Mouse (Mus musculus) small intestine, adult 2 months (tissue): ENCODE results near the gene Irx6. TPM values are rescaled to one million over a fixed set of nuclear protein-coding genes. Genes with fewer than 3 reads are reported as not detected.

Experiments used
- H3K27ac ChIP-seq: fragments of 200-500 bp; 2 replicates; pipeline ENCODE4 v1.5.1; 2012; ENCODE audit warnings: low read depth, low read length, control low read depth, inconsistent platforms; ENCODE audit not compliant: insufficient read depth
- H3K27me3 ChIP-seq: fragments of 200-500 bp; 2 replicates; pipeline ENCODE4 v1.6.1; 2012; ENCODE audit warnings: mild to moderate bottlenecking, moderate library complexity, low read length, inconsistent platforms; ENCODE audit not compliant: control insufficient read depth, insufficient read depth
- H3K36me3 ChIP-seq: fragments of 200-500 bp; 2 replicates; pipeline ENCODE4 v1.6.1; 2012; ENCODE audit warnings: mild to moderate bottlenecking, low read length, control low read depth, inconsistent platforms; ENCODE audit not compliant: control insufficient read depth, insufficient read depth
- H3K4me1 ChIP-seq: fragments of 200-500 bp; 2 replicates; pipeline ENCODE4 v1.6.1; 2012; ENCODE audit warnings: low read length, inconsistent platforms, mixed read lengths; ENCODE audit not compliant: control insufficient read depth, insufficient read depth, insufficient read length
- H3K4me3 ChIP-seq: fragments of 200-500 bp; 2 replicates; pipeline ENCODE4 v1.5.1; 2012; ENCODE audit warnings: low read depth, mild to moderate bottlenecking, control low read depth, inconsistent platforms, low read length, moderate library complexity
- CTCF ChIP-seq: fragments of 200-500 bp; IDR thresholded peaks from 2 replicates; pipeline ENCODE4 v1.5.1; 2012; ENCODE audit warnings: low read depth, mild to moderate bottlenecking, control low read depth, inconsistent platforms, low read length, moderate library complexity, mixed read lengths; ENCODE audit not compliant: insufficient replicate concordance, insufficient read length; ENCODE audit errors: extremely low read depth
- POLR2A ChIP-seq: fragments of 200-500 bp; IDR thresholded peaks from 2 replicates; pipeline ENCODE4 v1.6.1; 2012; ENCODE audit warnings: low read depth, mild to moderate bottlenecking, control low read depth, inconsistent platforms, low read length, moderate library complexity
- WGBS: fragments of 180-500 bp; shearing (Covaris S2); methylation state at CpG from one replicate; pipeline ENCODE4 v1.1.7; 2018; 5-methylcytosine and 5-hydroxymethylcytosine counted together
- polyA plus RNA-seq: library from polyadenylated mRNA; depleted of rRNA; stranded (reverse); fragments of >200 nt; gene quantifications from 2 replicates; pipeline ENCODE4 v1.2.3, GENCODE M21; 2012

Gene Irx6
- polyA plus RNA-seq, 1 experiment = not detected

DNA sequence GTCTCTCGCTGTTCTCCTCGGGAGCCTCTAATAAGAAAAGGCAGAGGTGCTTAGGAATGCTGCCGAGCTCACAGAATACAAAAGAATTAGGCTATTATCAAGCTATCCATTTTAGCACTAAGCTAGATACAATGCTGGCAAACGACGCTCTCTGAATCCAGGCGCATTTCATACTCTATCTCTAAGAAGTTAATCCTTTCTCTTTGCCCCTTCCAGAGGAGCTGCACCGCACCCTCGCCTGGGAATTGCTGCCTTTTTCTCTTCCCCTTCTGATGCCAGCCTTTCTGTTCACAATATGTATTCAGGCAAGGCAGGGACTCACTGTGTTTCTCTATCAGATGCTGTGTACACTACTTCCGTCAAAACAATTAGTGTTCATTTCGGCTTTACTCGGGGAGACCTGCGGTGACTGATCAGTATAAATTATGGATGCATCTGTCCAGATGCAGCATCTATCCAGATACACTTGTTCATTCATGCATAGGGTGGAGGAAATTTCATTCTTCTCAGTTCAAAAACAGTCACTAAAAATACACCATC lies 3.4 kb upstream of the Irx6 start:
- TF ChIP-seq CTCF (no peak), POLR2A (no peak)
- Histone ChIP-seq H3K27ac (no peak overlapping the region), H3K4me3 (no peak overlapping the region), H3K4me1 (no peaks in the 10 kb centered on the region), H3K27me3 (peaks cover 11% of the 10 kb centered on the region), H3K36me3 (no peaks in the 10 kb centered on the region)
- WGBS = 62% methylated on average over 12 of the region's 12 CpGs

DNA sequence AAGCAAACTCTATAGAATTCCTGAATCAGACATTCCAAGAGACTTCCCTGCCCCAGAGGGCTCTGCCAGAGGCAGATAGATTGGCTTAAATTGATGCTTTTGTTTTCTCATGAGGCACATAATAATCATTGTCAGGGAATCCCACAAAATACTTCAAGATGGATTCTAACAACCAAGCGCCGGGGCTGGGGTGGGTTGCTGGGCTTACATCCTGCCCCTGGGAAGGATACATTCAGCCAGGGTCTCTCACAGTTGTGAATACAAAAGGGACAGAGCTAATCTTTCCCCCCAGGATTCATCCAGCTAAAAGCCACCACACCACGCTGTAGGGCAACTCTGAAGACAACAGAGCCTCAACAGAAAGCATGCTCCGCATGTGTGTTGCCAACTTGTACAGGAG lies 2.2 kb upstream of the Irx6 start:
- H3K27ac ChIP-seq = no peak overlapping the region
- no peaks in the 10 kb centered on the region for H3K36me3 ChIP-seq
- H3K27me3 ChIP-seq = peaks cover 11% of the 10 kb centered on the region
- 93% methylated on average over 4 of the region's 4 CpGs for WGBS
- no peaks in the 10 kb centered on the region for H3K4me1 ChIP-seq
- no peak overlapping the region for H3K4me3 ChIP-seq
- TF ChIP-seq POLR2A (no peak), CTCF (no peak)

DNA sequence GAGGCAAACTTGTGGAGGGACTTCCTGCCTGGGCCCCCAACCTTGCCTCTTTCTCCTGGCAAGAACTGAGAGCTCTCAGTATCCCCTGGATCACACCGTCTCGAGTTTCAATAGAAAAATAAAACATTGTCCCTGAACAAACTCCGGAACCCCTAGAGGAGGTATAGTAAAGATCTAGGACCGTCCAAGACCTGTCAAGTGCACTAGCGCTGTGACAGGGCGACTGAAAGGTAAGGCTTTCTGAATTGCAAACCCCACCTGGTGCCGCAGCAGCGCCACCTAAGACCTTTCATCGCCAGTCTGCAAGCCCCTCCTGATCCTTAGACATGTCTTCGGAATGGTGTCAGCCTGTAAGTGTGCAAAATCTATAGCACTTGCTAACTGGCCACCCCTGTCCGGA lies 987 bp upstream of the Irx6 start:
- Histone ChIP-seq H3K4me1 (no peaks in the 10 kb centered on the region), H3K36me3 (no peaks in the 10 kb centered on the region), H3K27ac (no peak overlapping the region), H3K27me3 (peaks cover 11% of the 10 kb centered on the region), H3K4me3 (no peak overlapping the region)
- 10% methylated on average over 11 of the region's 11 CpGs for whole genome bisulfite sequencing
- TF ChIP-seq CTCF (no peak), POLR2A (no peak)

DNA sequence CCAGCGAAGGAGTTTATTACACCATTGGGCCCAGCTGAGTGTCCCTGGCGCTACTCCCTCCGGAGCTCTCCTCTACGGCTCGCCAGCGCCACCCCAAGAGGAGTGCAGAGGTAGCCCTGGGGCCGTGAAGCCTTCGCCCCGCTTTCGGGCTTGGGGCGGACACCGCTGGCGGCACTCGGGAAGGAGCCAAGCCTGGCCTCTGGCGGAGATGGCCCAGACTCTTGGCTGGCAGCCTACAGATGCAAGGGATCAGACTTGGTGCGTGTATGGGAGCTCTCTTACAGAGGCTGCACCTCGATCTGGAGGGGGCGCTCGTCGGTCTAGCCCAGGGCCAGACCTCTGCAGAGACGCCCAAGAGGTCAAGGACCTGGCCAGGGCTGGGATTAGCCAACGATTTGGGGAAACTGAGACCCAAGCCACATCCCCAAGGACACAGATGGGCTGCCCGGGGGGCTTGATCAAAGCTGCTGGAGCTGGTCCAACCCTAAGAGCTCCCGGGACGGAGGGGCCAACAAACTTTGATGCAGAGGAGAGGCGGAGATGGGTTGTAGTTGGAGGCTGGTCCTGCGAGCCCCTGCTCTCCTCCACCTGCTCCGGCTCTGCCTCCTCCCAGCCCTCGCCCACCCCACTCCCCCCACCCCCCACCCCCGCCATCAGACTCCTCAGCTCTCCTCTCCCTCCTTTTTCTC lies 389 bp upstream of the Irx6 start:
- no peaks in the 10 kb centered on the region for H3K36me3 ChIP-seq
- TF ChIP-seq CTCF (no peak), POLR2A (no peak)
- no peaks in the 10 kb centered on the region for H3K4me1 ChIP-seq
- no peak overlapping the region for H3K4me3 ChIP-seq
- WGBS = 4% methylated on average over 26 of the region's 30 CpGs
- H3K27me3 ChIP-seq = peaks cover 11% of the 10 kb centered on the region
- no peak overlapping the region for H3K27ac ChIP-seq

GRCm38 (mm10) chr8:92678407-92678806 lies 4.3 kb downstream of the Irx6 start:
- WGBS = 9% methylated on average over 16 of the region's 16 CpGs
- H3K27me3 ChIP-seq = peaks cover 10% of the 10 kb centered on the region
- TF ChIP-seq POLR2A (no peak), CTCF (no peak)
- no peak overlapping the region for H3K27ac ChIP-seq
- no peaks in the 10 kb centered on the region for H3K4me1 ChIP-seq
- no peaks in the 10 kb centered on the region for H3K36me3 ChIP-seq
- no peak overlapping the region for H3K4me3 ChIP-seq

- no peaks in the 10 kb centered on the region for H3K27me3 ChIP-seq
- WGBS = 76% methylated on average over 5 of the region's 5 CpGs
- H3K27ac ChIP-seq = no peak overlapping the region
- H3K4me1 ChIP-seq = no peaks in the 10 kb centered on the region
- H3K36me3 ChIP-seq = no peaks in the 10 kb centered on the region
- H3K4me3 ChIP-seq = no peak overlapping the region
- no peak for TF ChIP-seq POLR2A
- TF ChIP-seq CTCF = no peak
These were observed 23.3 kb downstream of the Irx6 start for GRCm38 (mm10) chr8:92697361-92697760.

- TF ChIP-seq POLR2A (no peak), CTCF (no peak)
- Histone ChIP-seq H3K27me3 (no peaks in the 10 kb centered on the region), H3K27ac (no peak overlapping the region), H3K36me3 (no peaks in the 10 kb centered on the region), H3K4me3 (no peak overlapping the region), H3K4me1 (no peaks in the 10 kb centered on the region)
- 74% methylated on average over 3 of the region's 3 CpGs for WGBS
These were observed 24.3 kb downstream of the Irx6 start for GRCm38 (mm10) chr8:92698411-92698810.
